Mouse (Mus musculus) cerebellum, postnatal 10 days (tissue): ENCODE measurements around the gene Pcyt1a.

Source experiments
- DNase-seq, 2 experiments: peaks; one replicate each; pipeline ENCODE4 v3.0.0; 2021; ENCODE audit warnings: mixed read lengths in 2 of 2

The Pcyt1a gene

GRCm38 (mm10) chr16:32511338-32511734, 80.6 kb downstream of the Pcyt1a start:
- no peak for DNase-seq

- no peak for DNase-seq
These were observed 81.2 kb downstream of the Pcyt1a start for GRCm38 (mm10) chr16:32511827-32512490.

DNA sequence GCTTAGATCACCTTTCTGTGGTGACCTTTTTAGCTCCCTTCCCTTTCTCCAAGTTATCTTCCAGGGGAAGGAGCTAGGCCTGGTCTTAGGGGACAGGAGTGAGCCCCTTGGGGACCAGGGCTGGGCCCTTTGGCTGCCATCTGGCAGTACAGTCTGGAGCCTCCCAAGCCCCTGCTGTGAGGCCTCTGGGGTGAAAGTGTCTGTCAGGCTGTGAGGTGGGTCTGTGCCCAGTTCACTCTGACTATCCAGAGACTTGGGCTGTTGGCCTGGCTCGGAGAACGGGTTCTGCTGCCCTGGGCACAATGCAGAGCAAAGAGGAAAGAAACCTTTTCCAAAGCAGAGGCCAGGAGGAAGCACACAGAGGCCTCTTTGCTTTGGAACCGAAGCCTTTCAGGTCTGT, 82.2 kb downstream of the Pcyt1a start:
- DNase-seq, result peak; percentile 53 to 70

DNA sequence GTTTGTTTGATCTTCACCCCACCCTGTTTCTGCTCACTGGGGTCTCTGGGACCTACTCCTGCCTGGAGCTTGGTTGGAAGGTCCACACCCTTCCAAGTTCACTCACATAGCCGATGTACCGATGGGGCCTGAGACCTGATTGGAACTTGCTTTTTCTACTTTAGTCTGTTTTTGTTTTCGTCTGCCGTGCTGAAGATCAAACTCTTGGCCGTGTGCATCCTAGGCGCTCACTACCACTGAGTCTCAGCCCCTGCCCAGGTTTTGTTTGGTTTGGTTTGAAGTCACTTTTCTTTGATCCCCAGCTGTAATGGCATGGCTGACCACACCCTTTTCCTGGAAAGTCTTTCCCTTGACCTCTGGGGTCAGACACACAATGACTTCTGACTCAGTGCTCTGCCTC, 82.7 kb downstream of the Pcyt1a start:
- DNase-seq, result no peak

GRCm38 (mm10) chr16:32513948-32514347, 83.2 kb downstream of the Pcyt1a start:
- no peak for DNase-seq

- DNase-seq, result peak in 1 of 2 experiments; percentile 43
These were observed 85.6 kb downstream of the Pcyt1a start for GRCm38 (mm10) chr16:32516006-32516962.

- no peak for DNase-seq
These were observed 87.2 kb downstream of the Pcyt1a start for GRCm38 (mm10) chr16:32517785-32518481.

DNA sequence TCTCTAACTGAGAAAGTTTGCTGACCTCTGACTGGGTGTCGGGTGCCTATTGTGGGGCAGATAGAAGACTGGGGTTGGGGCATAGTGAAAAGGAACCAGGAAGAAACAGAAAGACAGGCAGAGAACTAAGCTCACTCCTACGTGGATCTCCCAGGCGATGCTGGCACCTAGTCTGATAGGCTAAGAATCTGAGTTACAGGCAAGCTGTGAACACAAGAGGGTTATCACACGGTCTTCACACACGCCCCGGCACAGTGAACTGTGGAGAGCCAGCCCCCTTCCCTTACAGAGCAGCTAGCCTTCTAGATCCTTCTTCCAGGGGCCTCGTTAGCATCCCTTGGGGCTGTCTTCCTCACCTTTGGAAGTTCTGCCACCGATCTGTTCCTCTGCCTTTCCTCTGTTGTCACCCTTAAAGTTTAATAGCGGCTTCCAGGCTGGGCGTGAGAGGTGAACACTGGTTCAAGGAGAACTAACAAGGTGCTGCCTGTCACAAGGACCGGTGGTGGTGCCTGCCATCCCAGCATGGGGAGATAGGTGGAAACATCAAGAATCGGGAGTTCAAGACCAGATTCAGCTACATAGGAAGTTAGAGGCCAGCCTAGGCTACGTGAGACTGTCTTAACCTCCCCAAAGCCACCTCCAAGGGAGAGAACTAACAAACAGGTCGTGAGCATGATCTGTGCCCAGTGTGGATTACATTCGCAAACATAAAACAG, 89.1 kb downstream of the Pcyt1a start:
- no peak for DNase-seq

GRCm38 (mm10) chr16:32520372-32520748, 89.6 kb downstream of the Pcyt1a start:
- DNase-seq, result no peak

DNA sequence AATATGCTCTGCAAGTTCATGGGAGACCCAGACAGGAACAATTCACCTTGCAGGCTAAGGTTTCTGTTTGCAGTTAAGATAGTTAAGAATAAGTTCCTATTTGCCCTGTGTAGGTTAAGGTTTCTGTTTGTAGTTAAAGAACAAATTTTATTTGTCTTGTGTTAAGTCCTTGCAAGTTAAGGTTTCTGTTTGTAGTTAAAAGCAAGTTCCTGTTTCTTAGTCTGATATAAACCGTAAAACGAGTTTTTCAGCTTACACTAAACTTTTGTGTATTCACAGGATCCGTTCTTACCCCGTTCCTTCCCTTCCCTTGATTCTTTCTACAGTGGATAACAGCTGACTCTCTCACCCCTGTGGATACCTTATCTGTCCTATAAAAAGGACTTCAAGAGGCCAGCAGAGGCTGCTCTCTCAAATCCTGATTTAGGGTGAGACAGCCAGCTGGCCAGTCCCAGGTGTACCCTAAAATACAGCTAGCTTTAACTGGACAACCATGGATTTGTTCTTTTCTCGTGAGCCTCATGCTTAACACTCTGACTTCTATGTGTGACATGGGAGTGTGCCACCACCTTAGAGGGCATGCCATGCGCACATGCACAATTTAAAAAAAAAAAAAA, 92.0 kb downstream of the Pcyt1a start:
- DNase-seq, result no peak

DNA sequence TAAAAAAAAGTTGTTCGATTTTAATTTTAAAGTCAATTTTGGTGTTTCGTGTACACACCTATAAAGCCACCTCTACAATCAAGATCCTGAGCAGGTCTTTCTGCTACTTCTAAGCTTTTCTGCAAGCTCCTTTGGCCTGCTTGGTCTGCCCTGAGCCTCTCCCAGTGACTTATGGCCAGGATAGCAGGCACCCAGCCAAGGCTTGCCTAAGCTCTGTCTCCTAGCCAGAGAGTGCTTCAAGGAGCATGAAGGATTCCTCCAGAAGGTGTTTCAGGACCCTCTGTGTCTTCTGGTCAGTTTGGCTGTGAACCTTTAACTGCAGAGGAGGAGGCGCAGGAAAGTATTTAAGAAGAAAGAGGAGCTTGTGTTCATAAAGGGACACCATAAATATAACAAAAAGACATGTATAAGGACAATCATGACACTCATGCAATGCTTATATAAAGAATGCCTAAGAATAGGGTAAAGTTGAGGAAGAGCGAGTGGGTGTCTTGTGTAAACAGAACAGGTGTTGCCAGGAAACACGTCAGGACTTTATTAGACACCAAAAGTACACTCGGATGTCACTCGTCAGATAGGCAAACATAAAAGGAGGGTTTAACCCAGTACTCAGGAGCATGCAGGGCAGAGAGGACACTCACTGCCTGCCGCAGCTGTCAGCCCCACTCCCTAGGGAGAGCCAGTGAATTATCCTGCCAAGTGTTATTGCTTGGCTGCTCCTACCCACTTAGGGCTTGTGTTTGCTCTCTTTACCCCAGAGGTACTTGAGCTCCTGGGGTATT, 92.9 kb downstream of the Pcyt1a start:
- DNase-seq, result peak; percentile 82 to 89

GRCm38 (mm10) chr16:32524244-32524615, 93.5 kb downstream of the Pcyt1a start:
- no peak for DNase-seq
